Mouse (Mus musculus) lung, postnatal 0 days (tissue): ENCODE results near the gene Ankrd55.

Experiments
- CTCF ChIP-seq: IDR thresholded peaks from 2 replicates; pipeline ENCODE4 v1.5.1; 2016; ENCODE audit warnings: antibody characterized with exemption, mild to moderate bottlenecking
- EP300 ChIP-seq: IDR thresholded peaks from 2 replicates; pipeline ENCODE4 v1.6.1; 2016; ENCODE audit warnings: antibody characterized with exemption, mild to moderate bottlenecking, control low read depth

DNA sequence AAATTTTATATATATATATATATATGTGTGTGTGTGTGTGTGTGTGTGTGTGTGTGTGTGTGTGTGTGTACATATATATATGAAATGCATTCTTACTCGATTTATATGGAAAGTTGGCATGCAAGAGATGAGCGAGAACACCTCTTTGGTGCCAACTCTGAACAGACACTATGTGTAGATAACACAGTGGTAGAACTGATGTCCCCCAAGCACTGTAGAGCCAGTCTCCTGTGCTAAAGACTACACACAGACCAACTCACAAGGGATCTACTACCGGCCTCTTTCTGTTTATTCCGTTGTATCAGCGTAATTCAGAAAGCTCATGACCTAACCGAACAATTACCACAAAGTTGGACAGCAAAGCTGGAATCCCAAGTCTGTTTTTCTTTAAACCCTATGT lies 6.2 kb downstream of the Ankrd55 start:
- TF ChIP-seq CTCF (no peak), EP300 (no peak)
